8 mouse cellular contexts compared by ENCODE assay signal in the genomic region with DNA sequence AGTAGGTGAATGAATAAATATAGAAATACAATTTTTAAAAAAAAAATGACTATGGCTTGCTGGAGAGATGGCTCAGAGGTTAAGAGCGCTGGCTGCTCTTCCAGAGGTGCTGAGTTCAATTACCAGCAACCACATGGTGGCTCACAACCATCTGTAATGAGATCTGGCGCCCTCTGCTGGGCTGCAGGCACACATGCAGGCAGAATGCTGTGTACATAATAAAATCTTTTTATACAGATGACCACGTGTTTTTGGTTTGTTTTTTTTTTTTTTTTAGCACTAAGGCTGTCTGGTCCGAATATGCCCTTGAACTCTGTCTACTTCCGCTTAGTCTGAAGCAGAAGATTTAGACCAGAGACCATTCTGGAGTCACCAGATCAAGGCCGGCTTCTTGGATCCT.
DNase-seq lines count a peak whose midpoint lies in the region; TF ChIP-seq lines count a peak whose summit lies in the region.
"Had no signal": no experiment of that assay in that cellular context is flagged by ENCODE, and none has a peak within 500 bp of the region (broad histone marks: within the 10 kb centered on the region; RNA-seq: fewer than 3 reads in every experiment).

No protein-coding gene starts in this region.

- WGBS in olfactory bulb, adult 2 months, result 67% methylated on average over 6 of the region's 6 CpGs

- peak; percentile 77 for TF ChIP-seq CTCF in layer of hippocampus, adult 2 months (conservative IDR thresholded peaks at IDR 0.05)
- 0 out of 2 replicates have a peak, but pooled peaks have one; percentile 28 for TF ChIP-seq CTCF in olfactory bulb, adult 2 months (IDR thresholded peaks at IDR 0.05; ENCODE audit: insufficient read depth, low read depth, low read length)

- H3K4me3 ChIP-seq in layer of hippocampus, adult 2 months, result no peak overlapping the region
- H3K4me3 ChIP-seq in olfactory bulb, adult 2 months (ENCODE audit: insufficient read depth, low read depth, low read length), result no peak overlapping the region

- H3K27ac ChIP-seq in layer of hippocampus, adult 2 months, result no peak overlapping the region
- no peak overlapping the region for H3K27ac ChIP-seq in olfactory bulb, adult 2 months (ENCODE audit: insufficient read depth, low read depth, low read length)

- peaks cover 62% of the 10 kb centered on the region for H3K4me1 ChIP-seq in olfactory bulb, adult 2 months (ENCODE audit: control insufficient read depth, insufficient read depth, low read length)

- intact Hi-C loops in gastrocnemius, postnatal 14 days (cut with DNase I; ENCODE audit: low total_unique reads), result loop anchor here (10.0 kb wide), 1 partner anchor 203 kb away; no protein-coding TSS in a partner anchor

- DNase-seq in layer of hippocampus, adult 2 months (ENCODE audit: low spot score in 2 of 2), result no peak
- DNase-seq in layer of hippocampus, adult 9-10 months (ENCODE audit: low spot score), result no peak
- DNase-seq in ES-CJ7 (ENCODE audit: low read depth, low spot score), result peak; percentile 85
- DNase-seq in ZHBTc4 (ENCODE audit: low read depth, low spot score), result peak; percentile 81
- DNase-seq in ovary, postnatal 10 days (ENCODE audit: low spot score), result no peak
- DNase-seq in gastrocnemius, postnatal 14 days, result no peak
- DNase-seq: heart, postnatal 10 days had no signal

- TF ChIP-seq POLR2A in olfactory bulb, adult 2 months (IDR thresholded peaks at IDR 0.05; ENCODE audit: insufficient read depth, low read depth, low read length), result no peak

Comparison
In these comparisons a context has a peak if more than half of its experiments do, and no peak if none do; other contexts are left out.
1. DNase-seq: peak in ES-CJ7 (single experiment) and ZHBTc4 (single experiment); none in layer of hippocampus, adult 2 months (0 of 2), layer of hippocampus, adult 9-10 months (single experiment), ovary, postnatal 10 days (single experiment) and gastrocnemius, postnatal 14 days (single experiment).